Mouse (Mus musculus): ENCODE data around the gene Nags. TPM values are rescaled to one million over a fixed set of nuclear protein-coding genes. Genes with fewer than 3 reads are reported as not detected.

The Nags gene
- total RNA-seq (2021): not detected
- long read RNA-seq, experiment 1: 0 reads
- long read RNA-seq, experiment 2: 0 reads

- no peak for DNase-seq (ENCODE audit: low spot score in 2 of 2)
- Histone ChIP-seq H3K4me3 (no peak within 1 kb of the TSS), H3K27ac (no peak within 1 kb of the TSS)
- TF ChIP-seq CTCF (conservative IDR thresholded peaks at IDR 0.05): no peak
Measured at GRCm38 (mm10) chr11:102145471-102146001, at the start of gene Nags. TSS of gene Nags (plus strand) at chr11:102145513.

GRCm38 (mm10) chr11:102095676-102096075, 49.6 kb upstream of the Nags start:
- no peak for TF ChIP-seq CTCF (conservative IDR thresholded peaks at IDR 0.05)
- H3K4me3 ChIP-seq: no peak overlapping the region
- no peak overlapping the region for H3K27ac ChIP-seq
- DNase-seq (ENCODE audit: low spot score in 2 of 2): no peak

- no peak for TF ChIP-seq CTCF (conservative IDR thresholded peaks at IDR 0.05)
- DNase-seq (ENCODE audit: low spot score in 2 of 2): no peak
- no peak overlapping the region; the same call in 1 of the 2 replicates for H3K4me3 ChIP-seq
- no peak overlapping the region for H3K27ac ChIP-seq
Measured at GRCm38 (mm10) chr11:102096446-102096845, 48.9 kb upstream of the Nags start.

GRCm38 (mm10) chr11:102096887-102097391, 48.4 kb upstream of the Nags start:
- peak; percentile 69 for TF ChIP-seq CTCF (conservative IDR thresholded peaks at IDR 0.05)
- DNase-seq (ENCODE audit: low spot score in 2 of 2): peak; percentile 55 to 83
- peak overlapping the region; percentile 63; the same call in 1 of the 2 replicates for H3K27ac ChIP-seq
- peak overlapping the region; percentile 56 for H3K4me3 ChIP-seq

- DNase-seq (ENCODE audit: low spot score in 2 of 2): no peak
- Histone ChIP-seq H3K4me3 (no peak within 1 kb of the TSS), H3K27ac (no peak within 1 kb of the TSS)
- TF ChIP-seq CTCF (conservative IDR thresholded peaks at IDR 0.05): no peak
Measured at GRCm38 (mm10) chr11:102101219-102101618, 44.1 kb upstream of the Nags start, which contains the start of gene Ppy. TSS of gene Ppy (minus strand) at chr11:102101319.

- peak; percentile 98 for TF ChIP-seq CTCF (conservative IDR thresholded peaks at IDR 0.05)
- H3K27ac ChIP-seq: no peak overlapping the region
- no peak overlapping the region for H3K4me3 ChIP-seq
- DNase-seq (ENCODE audit: low spot score in 2 of 2): peak in 1 of 2 experiments; percentile 75
Measured at GRCm38 (mm10) chr11:102102485-102103258, 42.6 kb upstream of the Nags start.

GRCm38 (mm10) chr11:102106911-102107310, 38.4 kb upstream of the Nags start:
- no peak for TF ChIP-seq CTCF (conservative IDR thresholded peaks at IDR 0.05)

GRCm38 (mm10) chr11:102107732-102108131, 37.6 kb upstream of the Nags start, which contains the start of gene Pyy:
TSS of gene Pyy (minus strand) at chr11:102107832.
- no peak for TF ChIP-seq CTCF (conservative IDR thresholded peaks at IDR 0.05)
- no peak for DNase-seq (ENCODE audit: low spot score in 2 of 2)
- H3K4me3 ChIP-seq: no peak within 1 kb of the TSS
- H3K27ac ChIP-seq: no peak within 1 kb of the TSS

More at GRCm38 (mm10) chr11:102106911-102107310, 38.4 kb upstream of the Nags start:
- Histone ChIP-seq H3K27ac (no peak overlapping the region), H3K4me3 (no peak overlapping the region)
- DNase-seq (ENCODE audit: low spot score in 2 of 2): no peak

GRCm38 (mm10) chr11:102111576-102111975, 33.7 kb upstream of the Nags start:
- no peak for TF ChIP-seq CTCF (conservative IDR thresholded peaks at IDR 0.05)
- H3K27ac ChIP-seq: no peak overlapping the region
- DNase-seq (ENCODE audit: low spot score in 2 of 2): no peak
- no peak overlapping the region for H3K4me3 ChIP-seq

- no peak overlapping the region for H3K27ac ChIP-seq
- no peak overlapping the region for H3K4me3 ChIP-seq
- TF ChIP-seq CTCF (conservative IDR thresholded peaks at IDR 0.05): no peak
- DNase-seq (ENCODE audit: low spot score in 2 of 2): no peak
Measured at GRCm38 (mm10) chr11:102116241-102116640, 29.1 kb upstream of the Nags start.

GRCm38 (mm10) chr11:102117386-102117785, 27.9 kb upstream of the Nags start:
- Histone ChIP-seq H3K27ac (no peak overlapping the region), H3K4me3 (no peak overlapping the region)
- no peak for TF ChIP-seq CTCF (conservative IDR thresholded peaks at IDR 0.05)
- DNase-seq (ENCODE audit: low spot score in 2 of 2): no peak

- no peak for DNase-seq (ENCODE audit: low spot score in 2 of 2)
- no peak for TF ChIP-seq CTCF (conservative IDR thresholded peaks at IDR 0.05)
- Histone ChIP-seq H3K4me3 (no peak overlapping the region), H3K27ac (no peak overlapping the region)
Measured at GRCm38 (mm10) chr11:102134516-102134915, 10.8 kb upstream of the Nags start.

All from layer of hippocampus, adult 2 months (tissue).